Mouse (Mus musculus) CD4-positive naive resting alpha-beta T cell, adult 57 days (primary cell): Measurements from ENCODE around the gene Zfp831. TPM values are rescaled to one million over a fixed set of nuclear protein-coding genes. Genes with fewer than 3 reads are reported as not detected.

Experiments
- total RNA-seq: library from RNA; stranded (reverse); gene quantifications from one replicate; pipeline ENCODE4 v1.2.4, GENCODE M21; 2023

Gene Zfp831
- total RNA-seq: 42.9 TPM

GRCm38 (mm10) chr2:174643448-174644144, at the start of gene Zfp831:
Gene Zfp831 (plus strand): TSS chr2:174643534.

Other genes starting within 250 kb of the Zfp831 start
- 47.6 TPM for gene Nelfcd, start 227.7 kb upstream of the Zfp831 start, total RNA-seq
- gene Ctsz, start 204.5 kb upstream of the Zfp831 start, total RNA-seq: 40.5 TPM
- gene Tubb1, start 192.8 kb upstream of the Zfp831 start, total RNA-seq: 2.1 TPM
- gene Atp5e, start 179.4 kb upstream of the Zfp831 start, total RNA-seq: 205 TPM
- 56.8 TPM for gene Prelid3b, start 170.5 kb upstream of the Zfp831 start, total RNA-seq
- gene Edn3, start 117.1 kb downstream of the Zfp831 start, total RNA-seq: not detected